Mouse (Mus musculus) lung, postnatal 10 days (tissue): Measurements from ENCODE around the gene Pramel3.
"Not testable (repeated sequence)": the region's sequence is repeated elsewhere in the genome, so short reads cannot be mapped to it uniquely, and the experiment has no call there.

Source experiments
- DNase-seq: peaks from one replicate; pipeline ENCODE4 v3.0.0; 2021

Gene Pramel3

DNA sequence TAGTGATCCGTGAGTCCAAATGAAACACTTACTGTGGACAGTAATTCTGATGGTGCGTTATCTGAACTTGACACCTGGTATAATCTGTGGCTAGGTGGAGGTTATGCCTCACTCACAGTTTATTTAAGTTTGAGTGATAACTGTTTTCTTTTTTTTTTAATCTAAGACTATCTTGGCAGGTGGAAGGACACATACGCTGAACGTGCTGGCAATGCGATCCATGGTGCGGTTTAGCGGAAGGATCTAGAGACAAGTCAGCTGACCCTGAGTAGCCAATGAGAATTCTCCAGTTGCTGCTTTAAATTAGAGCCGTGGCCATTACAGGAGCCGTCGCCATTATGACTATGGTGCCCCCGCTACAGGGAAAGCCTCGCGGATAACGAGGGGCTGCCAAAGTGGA is at the start of gene Pramel3:
Pramel3 (plus strand) TSS at position 301 of the 400 bp plus-strand sequence.
- not testable (repeated sequence) for DNase-seq

GRCm38 (mm10) chrX:135360685-135361084 is 58.6 kb downstream of the Pramel3 start:
- DNase-seq = not testable (repeated sequence)

GRCm38 (mm10) chrX:135361943-135362342 is 59.8 kb downstream of the Pramel3 start:
- DNase-seq = not testable (repeated sequence)
